Mouse (Mus musculus) liver, postnatal 0 days (tissue): ENCODE data around the gene Arfip1. TPM values are rescaled to one million over a fixed set of nuclear protein-coding genes. Genes with fewer than 3 reads are reported as not detected.
A peak's percentile ranks its signal among the peaks of the same experiment; 100 is the strongest.

Experiments
- ATAC-seq: fragments of 200-750 bp; cut with Nextera tagmentation; 2 replicates; pipeline ENCODE4 v1.8.0; 2017; ENCODE audit warnings: mild to moderate bottlenecking, moderate library complexity
- DNase-seq: peaks from one replicate; pipeline ENCODE4 v3.0.0-alpha.2; 2016
- H3K27ac ChIP-seq: fragments of 300-500 bp; sonication (generic); 2 replicates; pipeline ENCODE4 v1.5.1; 2014; ENCODE audit warnings: antibody characterized with exemption, moderate library complexity, mild to moderate bottlenecking, low read depth
- H3K27me3 ChIP-seq: fragments of 300-500 bp; sonication (generic); 2 replicates; pipeline ENCODE4 v1.6.1; 2014; ENCODE audit warnings: low read length, control low read depth, mixed read lengths; ENCODE audit not compliant: insufficient read depth
- H3K36me3 ChIP-seq: fragments of 300-500 bp; sonication (generic); replicated peaks from 2 replicates; pipeline ENCODE4 v1.6.1; 2014; ENCODE audit warnings: mild to moderate bottlenecking, control low read depth, low read length, moderate library complexity, mixed read lengths; ENCODE audit not compliant: insufficient read depth
- H3K4me1 ChIP-seq: fragments of 300-500 bp; sonication (generic); 2 replicates; pipeline ENCODE4 v1.6.1; 2014; ENCODE audit warnings: antibody characterized with exemption, mild to moderate bottlenecking, control low read depth; ENCODE audit not compliant: insufficient read depth
- H3K4me2 ChIP-seq: fragments of 300-500 bp; sonication (generic); 2 replicates; pipeline ENCODE4 v1.6.1; 2014; ENCODE audit warnings: low read depth, mild to moderate bottlenecking, low read length, moderate library complexity, mixed read lengths
- H3K4me3 ChIP-seq: fragments of 300-500 bp; sonication (generic); 2 replicates; pipeline ENCODE4 v1.5.1; 2014; ENCODE audit warnings: low read depth, low read length
- H3K9ac ChIP-seq: fragments of 300-500 bp; sonication (generic); replicated peaks from 2 replicates; pipeline ENCODE4 v1.6.1; 2014; ENCODE audit warnings: mild to moderate bottlenecking, moderate library complexity
- H3K9me3 ChIP-seq: fragments of 300-500 bp; sonication (generic); 2 replicates; pipeline ENCODE4 v1.6.1; 2016; ENCODE audit warnings: mild to moderate bottlenecking, control low read depth, low read length, mixed read lengths
- CTCF ChIP-seq: sonication (generic); IDR thresholded peaks from 2 replicates; pipeline ENCODE4 v1.5.1; 2016; ENCODE audit warnings: antibody characterized with exemption, low read depth
- EP300 ChIP-seq: IDR thresholded peaks from 2 replicates; pipeline ENCODE4 v1.6.1; 2016; ENCODE audit warnings: antibody characterized with exemption, low read depth, mild to moderate bottlenecking
- WGBS: fragments of 180-500 bp; shearing (Covaris S2); extraction: QIAGEN DNeasy Blood & Tissue Kit; methylation state at CpG from one replicate; pipeline ENCODE4 v1.1.7; 2014; ENCODE audit not compliant: insufficient replicate concordance; 5-methylcytosine and 5-hydroxymethylcytosine counted together
- polyA plus RNA-seq: library from polyadenylated mRNA; unstranded; fragments of >200 nt; fragmentation: Nextera tagmentation; extraction: Ambion mirVana; gene quantifications from 2 replicates; pipeline ENCODE4 v1.2.1, GENCODE M21; 2015

Gene Arfip1
- polyA plus RNA-seq, 1 experiment from 2014 or later = 15.1 TPM

DNA sequence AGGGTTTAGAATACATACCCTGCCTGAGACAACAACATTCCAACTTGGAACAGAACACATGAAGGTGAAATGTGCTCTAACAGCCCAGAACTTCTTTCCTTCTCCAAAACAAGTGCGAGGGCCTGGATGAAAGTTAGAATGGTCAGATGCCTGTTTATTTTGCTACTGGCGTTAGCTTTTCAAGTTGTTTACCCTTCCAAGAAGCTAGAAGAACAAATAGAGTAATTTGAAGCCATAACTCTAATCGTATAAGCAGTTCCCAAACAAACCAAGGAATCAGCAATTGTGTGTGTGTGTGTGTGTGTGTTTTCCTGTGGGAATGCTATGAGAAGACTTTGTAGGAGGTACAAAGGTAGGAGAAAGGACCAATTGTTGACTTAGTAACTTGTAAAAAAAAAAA is 97.5 kb downstream of the Arfip1 start:
- Histone ChIP-seq H3K4me2 (no peak overlapping the region), H3K27me3 (peaks cover 10% of the 10 kb centered on the region), H3K9ac (no peak overlapping the region), H3K4me3 (no peak overlapping the region), H3K9me3 (no peaks in the 10 kb centered on the region), H3K4me1 (peaks cover 9% of the 10 kb centered on the region), H3K27ac (no peak overlapping the region), H3K36me3 (no peaks in the 10 kb centered on the region)
- TF ChIP-seq EP300 (no peak), CTCF (no peak)
- WGBS = 69% methylated on average over 3 of the region's 3 CpGs
- DNase-seq (no peak), ATAC-seq (no peak)

DNA sequence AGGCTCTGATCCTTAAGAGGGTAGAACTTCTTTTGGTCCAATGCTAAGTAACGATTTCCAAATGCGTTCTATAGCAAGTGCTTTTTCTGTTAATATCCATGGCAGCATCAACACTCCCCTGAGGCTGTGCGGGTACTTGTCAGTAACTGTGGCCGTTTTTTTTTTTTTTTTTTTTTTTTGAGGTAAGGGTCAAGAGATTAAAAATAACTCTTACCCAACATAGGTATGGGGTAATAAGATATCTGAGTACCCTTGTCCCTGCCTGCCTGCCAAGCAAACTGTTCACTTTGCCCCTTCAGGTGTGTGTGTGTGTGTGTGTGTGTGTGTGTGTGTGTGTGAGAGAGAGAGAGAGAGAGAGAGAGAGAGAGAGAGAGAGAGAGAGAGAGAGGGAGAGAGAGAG is 98.1 kb downstream of the Arfip1 start:
- no peak overlapping the region for H3K4me2 ChIP-seq
- no peak for ATAC-seq
- H3K27me3 ChIP-seq = peaks cover 15% of the 10 kb centered on the region
- H3K9ac ChIP-seq = no peak overlapping the region
- H3K36me3 ChIP-seq = no peaks in the 10 kb centered on the region
- no peak for DNase-seq
- WGBS = 68% methylated on average over 4 of the region's 4 CpGs
- no peak overlapping the region for H3K4me3 ChIP-seq
- no peaks in the 10 kb centered on the region for H3K9me3 ChIP-seq
- no peak for TF ChIP-seq EP300
- TF ChIP-seq CTCF = no peak
- no peak overlapping the region for H3K27ac ChIP-seq
- peaks cover 15% of the 10 kb centered on the region for H3K4me1 ChIP-seq

DNA sequence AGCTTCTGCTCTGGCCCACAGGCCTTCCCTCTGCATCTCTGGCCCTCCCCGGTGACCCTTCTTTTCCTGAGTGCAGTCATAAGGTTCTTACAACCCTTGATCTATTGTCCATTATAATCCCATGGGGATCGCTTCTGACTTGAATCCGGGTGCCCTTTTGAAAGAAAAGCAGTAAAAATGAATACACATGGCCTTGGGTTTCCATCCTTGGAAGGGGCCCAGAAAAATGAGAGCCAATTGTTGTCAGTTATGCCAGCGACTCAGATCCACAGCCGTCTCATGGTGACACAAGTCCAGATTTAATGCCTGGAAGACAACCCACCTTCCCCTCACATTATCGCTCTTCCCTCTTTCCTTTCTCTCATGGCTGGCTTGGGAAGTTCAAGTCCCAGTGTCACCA is 100.3 kb downstream of the Arfip1 start:
- Histone ChIP-seq H3K27ac (no peak overlapping the region), H3K36me3 (no peaks in the 10 kb centered on the region), H3K4me1 (peaks cover 17% of the 10 kb centered on the region), H3K9me3 (no peaks in the 10 kb centered on the region), H3K4me2 (no peak overlapping the region), H3K4me3 (no peak overlapping the region), H3K27me3 (peaks cover 24% of the 10 kb centered on the region), H3K9ac (no peak overlapping the region)
- 82% methylated on average over 6 of the region's 6 CpGs for WGBS
- TF ChIP-seq CTCF (no peak), EP300 (no peak)
- DNase-seq = no peak
- no peak for ATAC-seq

DNA sequence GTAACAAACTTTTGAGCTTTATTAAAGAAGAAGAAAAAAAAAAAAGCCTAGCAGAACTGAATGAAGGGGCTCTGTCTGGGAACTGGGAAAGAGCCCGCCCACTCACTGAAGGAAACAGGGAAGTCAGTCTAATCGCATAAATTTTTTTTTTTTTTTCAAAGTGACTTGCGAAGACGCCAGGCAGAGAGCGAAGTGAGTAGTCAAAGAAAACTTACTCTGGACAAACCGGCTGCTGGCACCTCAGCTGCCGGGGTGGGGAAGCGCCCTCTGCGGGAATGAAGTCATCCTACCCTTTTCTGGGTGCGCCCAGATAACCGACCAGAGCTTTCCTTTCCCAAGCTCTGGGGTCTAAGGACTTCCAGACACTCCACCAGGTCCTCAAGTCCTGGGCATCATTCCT is 101.3 kb downstream of the Arfip1 start:
- H3K4me2 ChIP-seq = peak overlapping the region; percentile 83
- peaks cover 17% of the 10 kb centered on the region for H3K4me1 ChIP-seq
- ATAC-seq = no peak
- peak; percentile 68 for DNase-seq
- peak overlapping the region; percentile 83 for H3K9ac ChIP-seq
- peaks cover 24% of the 10 kb centered on the region for H3K27me3 ChIP-seq
- H3K9me3 ChIP-seq = no peaks in the 10 kb centered on the region
- peak overlapping the region; percentile 74 for H3K4me3 ChIP-seq
- H3K27ac ChIP-seq = peak overlapping the region; percentile 79
- no peaks in the 10 kb centered on the region for H3K36me3 ChIP-seq
- WGBS = 4% methylated on average over 11 of the region's 11 CpGs
- TF ChIP-seq CTCF = peak; percentile 75
- TF ChIP-seq EP300 = no peak; the same call in 1 of the 2 replicates

DNA sequence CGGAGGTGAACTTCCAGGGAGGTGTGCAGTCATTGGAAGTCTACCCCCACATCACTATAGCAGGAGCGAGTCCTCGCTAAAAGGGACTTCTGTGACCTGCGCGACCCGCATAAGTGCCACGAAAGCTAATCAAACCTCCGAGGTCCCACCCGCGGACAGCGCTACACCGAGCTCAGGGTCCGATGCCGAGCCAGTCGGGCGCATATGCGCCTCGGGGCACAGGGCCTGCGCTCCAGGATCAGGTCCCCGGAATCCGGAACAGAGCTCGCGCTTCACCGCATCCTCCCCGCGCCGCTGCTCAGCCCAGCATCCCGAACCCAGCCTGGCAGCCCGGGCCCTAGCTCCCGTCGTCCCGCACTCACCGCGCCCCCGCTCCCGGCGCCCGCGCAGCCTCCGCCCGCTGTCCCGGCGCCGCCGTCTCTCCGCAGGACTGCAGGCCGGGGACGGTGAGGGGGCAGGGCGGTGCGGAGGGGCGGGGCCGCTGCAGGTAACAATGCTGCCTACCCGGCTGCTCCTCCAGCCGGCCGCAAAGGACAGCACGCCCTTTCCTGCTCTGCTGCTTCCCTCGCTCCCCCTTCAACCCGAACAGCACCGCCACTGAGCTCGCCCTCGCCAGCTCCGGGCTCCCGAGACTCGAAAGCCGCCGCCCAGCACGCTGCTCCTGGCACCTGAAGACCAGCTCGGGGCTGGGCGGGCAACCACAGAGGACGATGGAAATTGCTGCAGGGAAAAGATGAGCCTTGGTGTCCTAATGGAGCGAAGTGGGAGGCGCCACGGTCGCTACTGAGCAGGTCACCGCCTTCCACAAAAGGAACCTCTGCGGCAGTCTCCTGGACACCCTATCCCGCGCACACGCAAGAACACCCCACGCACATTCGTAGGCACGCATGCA is 102.2 kb downstream of the Arfip1 start, which contains the start of gene Fhdc1:
Gene Fhdc1, minus strand, starts transcription at position 424 of the 892 bp plus-strand sequence.
- no peak for TF ChIP-seq EP300
- TF ChIP-seq CTCF = peak; percentile 36
- WGBS = 2% methylated on average over 76 of the region's 82 CpGs
- Histone ChIP-seq H3K9ac (peak within 1 kb of the TSS; percentile 83), H3K4me3 (peak within 1 kb of the TSS; percentile 74), H3K4me1 (peaks cover 18% of the 10 kb centered on the region), H3K4me2 (peak within 1 kb of the TSS; percentile 83), H3K36me3 (no peaks in the 10 kb centered on the region), H3K27me3 (peaks cover 24% of the 10 kb centered on the region), H3K9me3 (no peaks in the 10 kb centered on the region), H3K27ac (peak within 1 kb of the TSS; percentile 79)
- ATAC-seq (peak; percentile 58), DNase-seq (peak; percentile 79)

DNA sequence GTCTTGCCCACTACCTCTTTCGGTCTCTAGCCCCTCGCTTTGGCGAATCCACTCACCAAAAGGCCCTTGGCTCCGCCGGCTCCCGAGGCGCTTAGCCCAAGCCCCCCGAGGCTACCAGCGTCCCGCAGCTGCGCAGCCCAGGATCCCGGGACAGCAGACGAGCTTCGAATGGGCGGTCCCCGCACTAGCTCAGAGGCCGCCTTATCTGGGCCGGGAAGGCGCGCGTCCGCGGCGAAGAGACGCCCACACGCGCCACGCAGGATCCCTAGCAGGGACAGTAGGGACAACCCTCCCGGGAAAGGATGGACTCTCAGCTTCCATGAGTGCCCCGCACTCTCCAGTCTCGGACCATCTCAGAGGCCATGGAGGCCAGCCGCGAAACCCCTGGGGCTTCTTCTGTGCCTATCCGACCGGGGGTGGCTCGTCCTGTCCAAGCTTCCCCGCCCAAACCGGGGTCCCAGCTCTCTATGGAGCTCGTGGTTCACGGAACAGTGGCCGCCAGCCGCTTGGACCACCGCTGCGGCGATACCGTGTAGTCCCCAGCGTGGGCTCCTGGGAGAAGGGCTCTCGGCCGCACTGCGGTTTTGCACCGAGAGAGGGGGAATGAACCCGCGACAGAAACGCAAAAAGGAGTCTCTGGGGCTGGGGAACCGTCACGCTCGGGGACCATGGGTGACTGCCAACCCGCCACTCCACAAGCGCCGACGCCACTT is 103.0 kb downstream of the Arfip1 start:
- Histone ChIP-seq H3K4me1 (peaks cover 21% of the 10 kb centered on the region), H3K4me3 (peak overlapping the region; percentile 74), H3K36me3 (no peaks in the 10 kb centered on the region), H3K4me2 (peak overlapping the region; percentile 83), H3K9me3 (no peaks in the 10 kb centered on the region), H3K27ac (peak overlapping the region; percentile 79), H3K9ac (peak overlapping the region; percentile 83), H3K27me3 (peaks cover 24% of the 10 kb centered on the region)
- TF ChIP-seq EP300 (no peak), CTCF (no peak)
- ATAC-seq = peak; percentile 83
- peak; percentile 82 for DNase-seq
- 1% methylated on average over 61 of the region's 61 CpGs for WGBS
